Mouse (Mus musculus): ENCODE measurements at regions not wholly inside any gene's neighbourhood (a gene's known extent, or its start where the extent isn't known, plus 50 kb on each side); places are given as distances from the start of the nearest gene placed in this dataset.

- no peaks in the 10 kb centered on the region for H3K27me3 ChIP-seq (ENCODE audit: control insufficient read depth in 1 of 2, insufficient read depth in 2 of 2, low read length in 2 of 2)
- no peak overlapping the region for H3K4me3 ChIP-seq (ENCODE audit: control insufficient read depth in 1 of 2, insufficient read depth in 1 of 2, low read depth in 2 of 2, low read length in 2 of 2)
- H3K9ac ChIP-seq (ENCODE audit: control insufficient read depth, low read depth, low read length, poor library complexity, severe bottlenecking): no peak overlapping the region
- H3K4me1 ChIP-seq (ENCODE audit: control insufficient read depth in 1 of 2, insufficient read depth in 2 of 2, low read length in 2 of 2): no peaks in the 10 kb centered on the region
- H3K27ac ChIP-seq (ENCODE audit: control insufficient read depth, low read depth, low read length): no peak overlapping the region
- H3K36me3 ChIP-seq (ENCODE audit: control insufficient read depth in 1 of 2, insufficient read depth in 2 of 2, low read length in 2 of 2): no peaks in the 10 kb centered on the region
- TF ChIP-seq NELFE (IDR thresholded peaks at IDR 0.05; ENCODE audit: low read depth, low read length) (no peak), MAFK (IDR thresholded peaks at IDR 0.05; ENCODE audit: borderline replicate concordance, low read depth, low read length) (no peak), MAZ (IDR thresholded peaks at IDR 0.05; ENCODE audit: low read depth, low read length) (no peak), JUND (IDR thresholded peaks at IDR 0.05; ENCODE audit: low read depth, low read length) (no peak), USF1 (IDR thresholded peaks at IDR 0.05; ENCODE audit: low read depth, low read length) (no peak), SIN3A (IDR thresholded peaks at IDR 0.05; ENCODE audit: low read length) (no peak), NRF1 (IDR thresholded peaks at IDR 0.05; ENCODE audit: insufficient read depth, low read depth, low read length, poor library complexity, severe bottlenecking) (no peak), ZNF384 (IDR thresholded peaks at IDR 0.05; ENCODE audit: low read depth, low read length) (no peak), POLR2A (IDR thresholded peaks at IDR 0.05; ENCODE audit: control insufficient read depth in 1 of 2, insufficient read depth in 1 of 2, low read depth in 1 of 2, low read length in 2 of 2, poor library complexity in 1 of 2) (no peak), MEF2A (IDR thresholded peaks at IDR 0.05; ENCODE audit: extremely low read depth, insufficient replicate concordance, low read depth, low read length, poor library complexity, severe bottlenecking) (no peak), TAL1 (IDR thresholded peaks at IDR 0.05; ENCODE audit: low read length) (no peak), SMC3 (IDR thresholded peaks at IDR 0.05; ENCODE audit: low read depth, low read length) (no peak)
- H3K79me2 ChIP-seq (ENCODE audit: control insufficient read depth, insufficient read depth, low read length, poor library complexity): no peaks in the 10 kb centered on the region
- no peak for DNase-seq (ENCODE audit: low read depth, low spot score)
- no peaks in the 10 kb centered on the region for H3K9me3 ChIP-seq (replicated peaks; ENCODE audit: insufficient read depth, low read length)
These were observed 180.0 kb downstream of the Gm12728 start for GRCm38 (mm10) chr4:105969628-105970027.

- no peak for TF ChIP-seq ZC3H11A (IDR thresholded peaks at IDR 0.05; ENCODE audit: low read depth, low read length)
- no peak for TF ChIP-seq ZNF384 (IDR thresholded peaks at IDR 0.05; ENCODE audit: low read depth, low read length)
- no peak for TF ChIP-seq MXI1 (IDR thresholded peaks at IDR 0.05; ENCODE audit: low read depth, low read length)
- no peak for TF ChIP-seq POLR2AphosphoS2 (IDR thresholded peaks at IDR 0.05; ENCODE audit: low read length)
- TF ChIP-seq RCOR1 (IDR thresholded peaks at IDR 0.05; ENCODE audit: low read depth, low read length): no peak
- no peak for TF ChIP-seq TAL1 (IDR thresholded peaks at IDR 0.05; ENCODE audit: low read length)
- no peak for TF ChIP-seq USF1 (IDR thresholded peaks at IDR 0.05; ENCODE audit: low read depth, low read length)
- Histone ChIP-seq H3K4me1 (ENCODE audit: control insufficient read depth in 1 of 2, insufficient read depth in 2 of 2, low read length in 2 of 2) (no peaks in the 10 kb centered on the region), H3K4me3 (ENCODE audit: control insufficient read depth in 1 of 2, insufficient read depth in 1 of 2, low read depth in 2 of 2, low read length in 2 of 2) (no peak overlapping the region), H3K27ac (ENCODE audit: control insufficient read depth, low read depth, low read length) (no peak overlapping the region), H3K9ac (ENCODE audit: control insufficient read depth, low read depth, low read length, poor library complexity, severe bottlenecking) (no peak overlapping the region), H3K79me2 (ENCODE audit: control insufficient read depth, insufficient read depth, low read length, poor library complexity) (no peaks in the 10 kb centered on the region), H3K9me3 (replicated peaks; ENCODE audit: insufficient read depth, low read length) (no peaks in the 10 kb centered on the region), H3K27me3 (ENCODE audit: control insufficient read depth in 1 of 2, insufficient read depth in 2 of 2, low read length in 2 of 2) (no peaks in the 10 kb centered on the region), H3K36me3 (ENCODE audit: control insufficient read depth in 1 of 2, insufficient read depth in 2 of 2, low read length in 2 of 2) (no peaks in the 10 kb centered on the region)
- no peak for DNase-seq (ENCODE audit: low read depth, low spot score)
These were observed 180.4 kb downstream of the Gm12728 start for GRCm38 (mm10) chr4:105970056-105970455.
